Mouse (Mus musculus) kidney, postnatal 0 days (tissue): ENCODE measurements around the gene Tns2. TPM values are rescaled to one million over a fixed set of nuclear protein-coding genes. Genes with fewer than 3 reads are reported as not detected.
A peak's percentile ranks its signal among the peaks of the same experiment; 100 is the strongest.

Experiments
- ATAC-seq: fragments of 200-750 bp; cut with Nextera tagmentation; replicated peaks from 2 replicates; pipeline ENCODE4 v1.8.0; 2017; ENCODE audit warnings: low read depth, moderate number of reproducible peaks, moderate TSS enrichment, moderate library complexity; ENCODE audit not compliant: low FRiP score
- DNase-seq: peaks from one replicate; pipeline ENCODE4 v3.0.0-alpha.2; 2016; ENCODE audit warnings: low spot score
- H3K27ac ChIP-seq: fragments of 300-500 bp; sonication (generic); 2 replicates; pipeline ENCODE4 v1.5.1; 2014; ENCODE audit warnings: mild to moderate bottlenecking
- H3K27me3 ChIP-seq: fragments of 300-500 bp; sonication (generic); 2 replicates; pipeline ENCODE4 v1.6.1; 2014; ENCODE audit warnings: low read length, mixed read lengths; ENCODE audit not compliant: insufficient read depth
- H3K36me3 ChIP-seq: fragments of 300-500 bp; sonication (generic); 2 replicates; pipeline ENCODE4 v1.6.1; 2014; ENCODE audit warnings: low read length, mixed read lengths; ENCODE audit not compliant: insufficient read depth
- H3K4me1 ChIP-seq: fragments of 300-500 bp; sonication (generic); replicated peaks from 2 replicates; pipeline ENCODE4 v1.6.1; 2014; ENCODE audit warnings: antibody characterized with exemption, low read length, mixed read lengths; ENCODE audit not compliant: insufficient read depth
- H3K4me2 ChIP-seq: fragments of 300-500 bp; sonication (generic); 2 replicates; pipeline ENCODE4 v1.6.1; 2014; ENCODE audit warnings: mild to moderate bottlenecking, low read length, moderate library complexity, mixed read lengths
- H3K4me3 ChIP-seq: fragments of 300-500 bp; sonication (generic); replicated peaks from 2 replicates; pipeline ENCODE4 v1.5.1; 2014; ENCODE audit warnings: low read depth, low read length
- H3K9ac ChIP-seq: fragments of 300-500 bp; sonication (generic); 2 replicates; pipeline ENCODE4 v1.6.1; 2014; ENCODE audit warnings: low read depth, low read length
- H3K9me3 ChIP-seq: fragments of 300-500 bp; sonication (generic); replicated peaks from 2 replicates; pipeline ENCODE4 v1.6.1; 2016; ENCODE audit warnings: low read length, inconsistent platforms, mixed read lengths
- CTCF ChIP-seq: IDR thresholded peaks from 2 replicates; pipeline ENCODE4 v1.5.1; 2016; ENCODE audit warnings: antibody characterized with exemption, low read depth, mild to moderate bottlenecking, moderate library complexity
- WGBS: fragments of 180-500 bp; shearing (Covaris S2); extraction: QIAGEN DNeasy Blood & Tissue Kit; methylation state at CpG from one replicate; pipeline ENCODE4 v1.1.7; 2014; 5-methylcytosine and 5-hydroxymethylcytosine counted together
- polyA plus RNA-seq: library from polyadenylated mRNA; unstranded; fragments of >200 nt; fragmentation: Nextera tagmentation; extraction: Ambion mirVana; gene quantifications from 2 replicates; pipeline ENCODE4 v1.2.1, GENCODE M21; 2015

Gene Tns2
- polyA plus RNA-seq, 1 experiment from 2014 or later: 35.8 TPM

GRCm38 (mm10) chr15:102108651-102109525 is 8.7 kb downstream of the Tns2 start:
- H3K27ac ChIP-seq: peak overlapping the region; percentile 10; the same call in 1 of the 2 replicates
- 0 out of 2 replicates have a peak, but pooled peaks have one; percentile 2 for ATAC-seq
- H3K4me2 ChIP-seq: no peak overlapping the region
- no peaks in the 10 kb centered on the region for H3K27me3 ChIP-seq
- H3K4me3 ChIP-seq: no peak overlapping the region
- peaks cover 58% of the 10 kb centered on the region for H3K36me3 ChIP-seq
- WGBS: 46% methylated on average over 18 of the region's 18 CpGs
- peak; percentile 94 for DNase-seq
- H3K9ac ChIP-seq: no peak overlapping the region
- peak; percentile 81 for TF ChIP-seq CTCF
- H3K9me3 ChIP-seq: no peaks in the 10 kb centered on the region
- peaks cover 33% of the 10 kb centered on the region for H3K4me1 ChIP-seq

DNA sequence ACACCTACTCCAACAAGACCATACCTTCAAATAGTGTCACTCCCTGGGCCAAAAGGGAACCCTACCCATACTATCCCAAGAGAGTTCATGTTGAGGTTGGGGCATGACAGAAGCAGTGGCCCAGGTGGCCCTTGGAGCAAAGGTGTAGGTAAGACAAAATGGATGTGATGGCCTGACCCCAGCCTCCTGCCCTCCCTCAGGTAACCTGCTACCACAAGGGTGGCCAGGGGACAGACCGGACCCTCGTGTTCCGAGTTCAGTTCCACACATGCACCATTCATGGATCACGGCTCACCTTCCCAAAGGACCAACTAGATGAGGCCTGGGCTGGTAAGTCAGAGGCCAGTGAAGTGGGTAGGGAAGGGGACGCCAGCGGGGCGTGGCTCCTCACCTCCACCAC is 10.1 kb downstream of the Tns2 start:
- Histone ChIP-seq H3K4me1 (peaks cover 26% of the 10 kb centered on the region), H3K9me3 (no peaks in the 10 kb centered on the region), H3K36me3 (peaks cover 71% of the 10 kb centered on the region), H3K27me3 (no peaks in the 10 kb centered on the region), H3K4me2 (no peak overlapping the region), H3K9ac (no peak overlapping the region), H3K27ac (no peak overlapping the region), H3K4me3 (no peak overlapping the region)
- TF ChIP-seq CTCF: no peak
- 53% methylated on average over 7 of the region's 7 CpGs for WGBS
- DNase-seq (no peak), ATAC-seq (0 out of 2 replicates have a peak, but pooled peaks have one; percentile 5)

GRCm38 (mm10) chr15:102110701-102111494 is 10.7 kb downstream of the Tns2 start:
- H3K4me2 ChIP-seq: no peak overlapping the region
- DNase-seq (no peak), ATAC-seq (peak; percentile 3; the same call in 1 of the 2 replicates)
- no peaks in the 10 kb centered on the region for H3K27me3 ChIP-seq
- H3K9ac ChIP-seq: no peak overlapping the region
- H3K27ac ChIP-seq: no peak overlapping the region; the same call in 1 of the 2 replicates
- H3K36me3 ChIP-seq: peaks cover 76% of the 10 kb centered on the region
- H3K4me1 ChIP-seq: peaks cover 20% of the 10 kb centered on the region
- no peak for TF ChIP-seq CTCF
- H3K4me3 ChIP-seq: no peak overlapping the region
- H3K9me3 ChIP-seq: no peaks in the 10 kb centered on the region
- 58% methylated on average over 29 of the region's 29 CpGs for WGBS

GRCm38 (mm10) chr15:102111495-102111829 is 11.2 kb downstream of the Tns2 start:
- no peak for TF ChIP-seq CTCF
- no peak overlapping the region for H3K4me3 ChIP-seq
- H3K27ac ChIP-seq: no peak overlapping the region
- WGBS: 84% methylated on average over 11 of the region's 11 CpGs
- H3K36me3 ChIP-seq: peaks cover 82% of the 10 kb centered on the region
- no peak overlapping the region for H3K4me2 ChIP-seq
- H3K9me3 ChIP-seq: no peaks in the 10 kb centered on the region
- H3K27me3 ChIP-seq: no peaks in the 10 kb centered on the region
- peaks cover 14% of the 10 kb centered on the region for H3K4me1 ChIP-seq
- no peak overlapping the region for H3K9ac ChIP-seq
- ATAC-seq (no peak), DNase-seq (no peak)

DNA sequence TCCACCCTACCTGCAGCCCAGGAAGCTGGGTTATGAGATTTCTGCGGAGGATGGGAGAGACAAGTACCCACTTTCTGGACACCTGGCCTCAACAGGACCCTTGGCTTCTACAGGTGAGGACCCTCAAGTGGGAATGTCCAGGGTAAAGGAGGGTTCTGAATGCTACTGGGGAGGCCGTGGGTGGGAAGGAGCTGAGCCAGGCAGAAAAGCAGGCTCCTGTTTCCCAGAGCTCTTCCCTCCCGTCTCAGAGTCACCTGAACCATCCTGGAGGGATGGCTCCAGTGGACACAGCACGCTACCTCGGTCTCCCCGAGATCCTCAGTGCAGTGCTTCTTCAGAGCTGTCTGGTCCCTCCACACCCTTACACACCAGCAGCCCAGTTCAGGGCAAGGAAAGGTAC is 12.0 kb downstream of the Tns2 start:
- Histone ChIP-seq H3K9me3 (no peaks in the 10 kb centered on the region), H3K4me1 (peaks cover 7% of the 10 kb centered on the region), H3K4me3 (no peak overlapping the region), H3K4me2 (no peak overlapping the region), H3K9ac (no peak overlapping the region), H3K27ac (no peak overlapping the region), H3K27me3 (no peaks in the 10 kb centered on the region), H3K36me3 (peaks cover 89% of the 10 kb centered on the region)
- DNase-seq: no peak
- TF ChIP-seq CTCF: no peak
- no peak for ATAC-seq
- WGBS: 92% methylated on average over 6 of the region's 6 CpGs

DNA sequence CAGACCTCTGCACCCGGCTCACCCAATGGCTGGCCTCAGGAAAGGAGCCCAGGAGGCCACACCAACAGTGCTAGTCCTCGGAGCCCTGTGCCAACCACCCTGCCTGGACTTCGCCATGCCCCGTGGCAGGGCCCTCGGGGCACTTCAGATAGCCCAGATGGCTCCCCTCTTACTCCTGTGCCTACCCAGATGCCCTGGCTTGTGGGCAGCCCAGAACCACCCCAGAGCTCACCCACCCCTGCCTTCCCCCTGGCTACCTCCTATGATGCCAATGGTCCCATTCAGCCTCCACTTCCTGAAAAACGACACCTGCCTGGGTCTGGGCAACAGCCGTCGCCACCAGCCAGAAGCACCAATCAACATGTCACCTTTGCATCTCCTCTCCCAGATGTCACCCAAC is 12.6 kb downstream of the Tns2 start:
- DNase-seq: no peak
- Histone ChIP-seq H3K9me3 (no peaks in the 10 kb centered on the region), H3K4me3 (no peak overlapping the region), H3K4me1 (peaks cover 5% of the 10 kb centered on the region), H3K4me2 (no peak overlapping the region), H3K36me3 (peaks cover 90% of the 10 kb centered on the region), H3K27me3 (no peaks in the 10 kb centered on the region), H3K27ac (no peak overlapping the region), H3K9ac (no peak overlapping the region)
- ATAC-seq: no peak
- 82% methylated on average over 8 of the region's 8 CpGs for WGBS
- TF ChIP-seq CTCF: no peak
